Mouse (Mus musculus): ENCODE measurements around the gene Fbxl17. TPM values are rescaled to one million over a fixed set of nuclear protein-coding genes. Genes with fewer than 3 reads are reported as not detected.

Fbxl17 gene
- total RNA-seq, 2 experiments from 2014 or later = 6.6 to 20.4 TPM

GRCm38 (mm10) chr17:63229111-63229510 is 270.7 kb downstream of the Fbxl17 start:
- no peak for ATAC-seq (replicated peaks; ENCODE audit: poor library complexity, severe bottlenecking)

- no peak for ATAC-seq (replicated peaks; ENCODE audit: poor library complexity, severe bottlenecking)
These were observed 273.4 kb downstream of the Fbxl17 start for GRCm38 (mm10) chr17:63226380-63226779.

- no peak for ATAC-seq (replicated peaks; ENCODE audit: poor library complexity, severe bottlenecking)
These were observed 273.9 kb downstream of the Fbxl17 start for GRCm38 (mm10) chr17:63225959-63226358.

GRCm38 (mm10) chr17:63223675-63224074 is 276.1 kb downstream of the Fbxl17 start:
- no peak for ATAC-seq (replicated peaks; ENCODE audit: poor library complexity, severe bottlenecking)

- ATAC-seq (replicated peaks; ENCODE audit: poor library complexity, severe bottlenecking) = no peak
These were observed 278.2 kb downstream of the Fbxl17 start for GRCm38 (mm10) chr17:63221632-63222031.

- ATAC-seq (replicated peaks; ENCODE audit: poor library complexity, severe bottlenecking) = no peak
These were observed 279.0 kb downstream of the Fbxl17 start for GRCm38 (mm10) chr17:63220821-63221220.

GRCm38 (mm10) chr17:63217016-63217415 is 282.8 kb downstream of the Fbxl17 start:
- ATAC-seq (replicated peaks; ENCODE audit: poor library complexity, severe bottlenecking) = no peak

GRCm38 (mm10) chr17:63212018-63212417 is 287.8 kb downstream of the Fbxl17 start:
- no peak for ATAC-seq (replicated peaks; ENCODE audit: poor library complexity, severe bottlenecking)

GRCm38 (mm10) chr17:63209151-63209550 is 290.7 kb downstream of the Fbxl17 start:
- ATAC-seq (replicated peaks; ENCODE audit: poor library complexity, severe bottlenecking) = no peak

GRCm38 (mm10) chr17:63208346-63208745 is 291.5 kb downstream of the Fbxl17 start:
- ATAC-seq (replicated peaks; ENCODE audit: poor library complexity, severe bottlenecking) = no peak

- no peak for ATAC-seq (replicated peaks; ENCODE audit: poor library complexity, severe bottlenecking)
These were observed 292.1 kb downstream of the Fbxl17 start for GRCm38 (mm10) chr17:63207714-63208113.

- ATAC-seq (replicated peaks; ENCODE audit: poor library complexity, severe bottlenecking) = no peak
These were observed 294.5 kb downstream of the Fbxl17 start for GRCm38 (mm10) chr17:63205316-63205715.

- no peak for ATAC-seq (replicated peaks; ENCODE audit: poor library complexity, severe bottlenecking)
These were observed 296.1 kb downstream of the Fbxl17 start for GRCm38 (mm10) chr17:63203582-63204190.

GRCm38 (mm10) chr17:63198703-63199102 is 301.1 kb downstream of the Fbxl17 start:
- ATAC-seq (replicated peaks; ENCODE audit: poor library complexity, severe bottlenecking) = peak; percentile 94

- no peak for ATAC-seq (replicated peaks; ENCODE audit: poor library complexity, severe bottlenecking)
These were observed 304.3 kb downstream of the Fbxl17 start for GRCm38 (mm10) chr17:63195496-63195895.

- ATAC-seq (replicated peaks; ENCODE audit: poor library complexity, severe bottlenecking) = no peak
These were observed 306.6 kb downstream of the Fbxl17 start for GRCm38 (mm10) chr17:63193196-63193595.

- no peak for ATAC-seq (replicated peaks; ENCODE audit: poor library complexity, severe bottlenecking)
These were observed 308.5 kb downstream of the Fbxl17 start for GRCm38 (mm10) chr17:63191345-63191744.

GRCm38 (mm10) chr17:63189274-63189673 is 310.5 kb downstream of the Fbxl17 start:
- ATAC-seq (replicated peaks; ENCODE audit: poor library complexity, severe bottlenecking) = peak; percentile 97

- no peak for ATAC-seq (replicated peaks; ENCODE audit: poor library complexity, severe bottlenecking)
These were observed 314.3 kb downstream of the Fbxl17 start for GRCm38 (mm10) chr17:63185531-63185930.

- no peak for ATAC-seq (replicated peaks; ENCODE audit: poor library complexity, severe bottlenecking)
These were observed 314.8 kb downstream of the Fbxl17 start for GRCm38 (mm10) chr17:63184844-63185504.

GRCm38 (mm10) chr17:63183431-63183830 is 316.4 kb downstream of the Fbxl17 start:
- ATAC-seq (replicated peaks; ENCODE audit: poor library complexity, severe bottlenecking) = no peak

- no peak for ATAC-seq (replicated peaks; ENCODE audit: poor library complexity, severe bottlenecking)
These were observed 318.2 kb downstream of the Fbxl17 start for GRCm38 (mm10) chr17:63181661-63182060.

All from granulocyte monocyte progenitor cell, adult 5-6 weeks (primary cell).